In genomic region chr5:136402622-136403564, GRCm38 (mm10) we compare ENCODE assay signal across 10 mouse cellular contexts.
DNase-seq lines count a peak whose midpoint lies in the region; ATAC-seq lines count a peak whose summit lies in the region.
"Had no signal": no experiment of that assay in that cellular context is flagged by ENCODE, and none has a peak within 500 bp of the region (broad histone marks: within the 10 kb centered on the region; RNA-seq: fewer than 3 reads in every experiment).

No protein-coding gene starts in this region.

- H3K27ac ChIP-seq in heart, embryonic 12.5 days (ENCODE audit: poor library complexity, severe bottlenecking): peak overlapping the region; percentile 33; the same call in 1 of the 2 replicates
- H3K27ac ChIP-seq in neural tube, embryonic 12.5 days: no peak overlapping the region
- no peak overlapping the region; the same call in 1 of the 2 replicates for H3K27ac ChIP-seq in limb, embryonic 11.5 days (replicated peaks; ENCODE audit: low read depth, low read length)
- peak overlapping the region; percentile 68 for H3K27ac ChIP-seq in stomach, embryonic 16.5 days (ENCODE audit: low read length)

- no peaks in the 10 kb centered on the region for H3K27me3 ChIP-seq in heart, embryonic 12.5 days (replicated peaks)
- H3K27me3 ChIP-seq in neural tube, embryonic 12.5 days (replicated peaks): no peaks in the 10 kb centered on the region
- H3K27me3 ChIP-seq in limb, embryonic 11.5 days (ENCODE audit: control insufficient read depth, insufficient read depth, low read length): no peaks in the 10 kb centered on the region
- no peaks in the 10 kb centered on the region for H3K27me3 ChIP-seq in stomach, embryonic 16.5 days (ENCODE audit: control insufficient read depth, insufficient read depth, low read length)

- H3K4me3 ChIP-seq in heart, embryonic 12.5 days: no peak overlapping the region
- H3K4me3 ChIP-seq in neural tube, embryonic 12.5 days: no peak overlapping the region
- H3K4me3 ChIP-seq in limb, embryonic 11.5 days (ENCODE audit: low read depth, low read length): no peak overlapping the region
- H3K4me3 ChIP-seq in stomach, embryonic 16.5 days (replicated peaks; ENCODE audit: low read length): peak overlapping the region; percentile 17; the same call in 1 of the 2 replicates
- H3K4me3 ChIP-seq: erythroblast, embryonic 14.5 days had no signal

- H3K4me1 ChIP-seq in heart, embryonic 12.5 days (replicated peaks): peaks cover 32% of the 10 kb centered on the region
- peaks cover 13% of the 10 kb centered on the region for H3K4me1 ChIP-seq in neural tube, embryonic 12.5 days
- H3K4me1 ChIP-seq in limb, embryonic 11.5 days (ENCODE audit: control insufficient read depth, insufficient read depth, low read length): peaks cover 9% of the 10 kb centered on the region
- H3K4me1 ChIP-seq in stomach, embryonic 16.5 days (ENCODE audit: control insufficient read depth, insufficient read depth, low read length): peaks cover 20% of the 10 kb centered on the region

- H3K4me2 ChIP-seq in heart, embryonic 12.5 days: 0 out of 2 replicates have a peak overlapping the region, but pooled peaks have one; percentile 41
- H3K4me2 ChIP-seq in neural tube, embryonic 12.5 days (replicated peaks): peak overlapping the region; percentile 36
- peak overlapping the region; percentile 5; the same call in 1 of the 2 replicates for H3K4me2 ChIP-seq in limb, embryonic 11.5 days (ENCODE audit: low read depth, severe bottlenecking)
- peak overlapping the region; percentile 41 for H3K4me2 ChIP-seq in stomach, embryonic 16.5 days (ENCODE audit: low read depth, low read length)

- no peak for DNase-seq in heart, postnatal 36 days
- DNase-seq in neural tube, embryonic 10.5 days (ENCODE audit: extremely low spot score, low spot score): no peak
- peak; percentile 57 for DNase-seq in limb, embryonic 11.5 days (ENCODE audit: low spot score)
- DNase-seq in frontal cortex, postnatal 36 days (ENCODE audit: low spot score in 2 of 2): no peak
- no peak for DNase-seq in left cerebral cortex, postnatal 10 days (ENCODE audit: extremely low spot score in 1 of 2, low spot score in 2 of 2)
- DNase-seq: layer of hippocampus, adult 9-11 months had no signal

- H3K9me3 ChIP-seq in heart, embryonic 12.5 days (replicated peaks): peaks cover 5% of the 10 kb centered on the region
- H3K9me3 ChIP-seq in neural tube, embryonic 12.5 days: no peaks in the 10 kb centered on the region
- H3K9me3 ChIP-seq in limb, embryonic 11.5 days (ENCODE audit: control insufficient read depth, low read length): no peaks in the 10 kb centered on the region
- 0 out of 2 replicates have a peak, but pooled peaks cover 3% of the 10 kb centered on the region for H3K9me3 ChIP-seq in stomach, embryonic 16.5 days (replicated peaks; ENCODE audit: control insufficient read depth, low read length)

- no peak overlapping the region for H3K9ac ChIP-seq in heart, embryonic 12.5 days
- H3K9ac ChIP-seq in neural tube, embryonic 12.5 days: no peak overlapping the region
- no peak overlapping the region for H3K9ac ChIP-seq in limb, embryonic 11.5 days (ENCODE audit: low read length)
- peak overlapping the region; percentile 37; the same call in 1 of the 2 replicates for H3K9ac ChIP-seq in stomach, embryonic 16.5 days (ENCODE audit: low read length)

- ATAC-seq in heart, embryonic 12.5 days (ENCODE audit: insufficient number of reproducible peaks, low FRiP score): no peak
- ATAC-seq in neural tube, embryonic 12.5 days (ENCODE audit: low FRiP score, low read depth): no peak
- ATAC-seq in limb, embryonic 11.5 days (ENCODE audit: insufficient number of reproducible peaks, low FRiP score, low TSS enrichment, low read depth): no peak
- ATAC-seq in stomach, embryonic 16.5 days (ENCODE audit: insufficient read depth, low FRiP score): peak; percentile 38; the same call in 1 of the 2 replicates

- H3K36me3 ChIP-seq in heart, embryonic 12.5 days: peaks cover 17% of the 10 kb centered on the region
- H3K36me3 ChIP-seq in neural tube, embryonic 12.5 days: peaks cover 8% of the 10 kb centered on the region
- H3K36me3 ChIP-seq in limb, embryonic 11.5 days (ENCODE audit: control insufficient read depth, insufficient read depth, low read length): peaks cover 4% of the 10 kb centered on the region; the same call in 1 of the 2 replicates
- H3K36me3 ChIP-seq in stomach, embryonic 16.5 days (ENCODE audit: control insufficient read depth, insufficient read depth, low read length): peaks cover 4% of the 10 kb centered on the region; the same call in 1 of the 2 replicates

- 71% methylated on average over 15 of the region's 15 CpGs for WGBS in heart, embryonic 12.5 days
- 76% methylated on average over 15 of the region's 15 CpGs for WGBS in neural tube, embryonic 12.5 days
- 43% methylated on average over 15 of the region's 15 CpGs for WGBS in limb, embryonic 11.5 days
- 35% methylated on average over 15 of the region's 15 CpGs for WGBS in stomach, embryonic 16.5 days

- intact Hi-C loops in heart, postnatal 36 days (cut with DNase I): no loop called here
- intact Hi-C loops in left cerebral cortex, postnatal 10 days (cut with DNase I): no loop called here

Comparison
In these comparisons a context has a peak if more than half of its experiments do, and no peak if none do; other contexts are left out.
1. H3K27ac ChIP-seq: peak in heart, embryonic 12.5 days (single experiment) and stomach, embryonic 16.5 days (single experiment); none in neural tube, embryonic 12.5 days (single experiment) and limb, embryonic 11.5 days (single experiment).
2. Peak in every context shown above with its lines, with median percentiles within 50 percentile points of each other: H3K4me2 ChIP-seq.